Mouse (Mus musculus) heart, embryonic 16.5 days (tissue): Measurements from ENCODE around the gene Fam43b. TPM values are rescaled to one million over a fixed set of nuclear protein-coding genes. Genes with fewer than 3 reads are reported as not detected.

Experiments
- ATAC-seq: fragments of 200-750 bp; cut with Nextera tagmentation; replicated peaks from 2 replicates; pipeline ENCODE4 v1.8.0; 2017; ENCODE audit warnings: moderate number of reproducible peaks; ENCODE audit not compliant: insufficient read depth, low FRiP score; ENCODE audit errors: extremely low read depth
- H3K27ac ChIP-seq: fragments of 300-500 bp; sonication (generic); 2 replicates; pipeline ENCODE4 v1.5.1; 2014; ENCODE audit warnings: mild to moderate bottlenecking, low read length, control low read depth, moderate library complexity
- H3K27me3 ChIP-seq: fragments of 300-500 bp; sonication (generic); 2 replicates; pipeline ENCODE4 v1.6.1; 2014; ENCODE audit warnings: low read length, mixed read lengths; ENCODE audit not compliant: control insufficient read depth, insufficient read depth
- H3K36me3 ChIP-seq: fragments of 300-500 bp; sonication (generic); 2 replicates; pipeline ENCODE4 v1.6.1; 2014; ENCODE audit not compliant: control insufficient read depth, insufficient read depth
- H3K4me1 ChIP-seq: fragments of 300-500 bp; sonication (generic); 2 replicates; pipeline ENCODE4 v1.6.1; 2014; ENCODE audit warnings: low read length, mixed read lengths; ENCODE audit not compliant: control insufficient read depth, insufficient read depth
- H3K4me2 ChIP-seq: fragments of 300-500 bp; sonication (generic); 2 replicates; pipeline ENCODE4 v1.6.1; 2014; ENCODE audit warnings: low read depth, mild to moderate bottlenecking, control low read depth, low read length
- H3K4me3 ChIP-seq: fragments of 300-500 bp; sonication (generic); 2 replicates; pipeline ENCODE4 v1.5.1; 2014; ENCODE audit warnings: mild to moderate bottlenecking, control low read depth, low read length
- H3K9ac ChIP-seq: fragments of 300-500 bp; sonication (generic); 2 replicates; pipeline ENCODE4 v1.6.1; 2014; ENCODE audit warnings: low read length, control low read depth
- H3K9me3 ChIP-seq: fragments of 300-500 bp; sonication (generic); replicated peaks from 2 replicates; pipeline ENCODE4 v1.6.1; 2016; ENCODE audit warnings: low read length; ENCODE audit not compliant: control insufficient read depth
- WGBS: fragments of 180-500 bp; shearing (Covaris S2); extraction: QIAGEN DNeasy Blood & Tissue Kit; methylation state at CpG from one replicate; pipeline ENCODE4 v1.1.7; 2014; 5-methylcytosine and 5-hydroxymethylcytosine counted together
- polyA plus RNA-seq: library from polyadenylated mRNA; unstranded; fragments of >200 nt; fragmentation: Nextera tagmentation; extraction: Ambion mirVana; gene quantifications from 2 replicates; pipeline ENCODE4 v1.2.1, GENCODE M21; 2015

Gene Fam43b
- polyA plus RNA-seq, 1 experiment from 2014 or later = 0.20 TPM

- H3K9ac ChIP-seq = no peak overlapping the region
- H3K27me3 ChIP-seq = peaks cover 9% of the 10 kb centered on the region
- H3K4me2 ChIP-seq = no peak overlapping the region
- H3K27ac ChIP-seq = no peak overlapping the region
- no peaks in the 10 kb centered on the region for H3K4me1 ChIP-seq
- 74% methylated on average over 6 of the region's 6 CpGs for WGBS
- 0 out of 2 replicates have a peak, but pooled peaks cover 3% of the 10 kb centered on the region for H3K9me3 ChIP-seq
- no peak for ATAC-seq
- no peak overlapping the region for H3K4me3 ChIP-seq
- no peaks in the 10 kb centered on the region for H3K36me3 ChIP-seq
Measured at GRCm38 (mm10) chr4:138425028-138425427, 28.7 kb upstream of the Fam43b start.

- Histone ChIP-seq H3K27me3 (peaks cover 25% of the 10 kb centered on the region), H3K9me3 (0 out of 2 replicates have a peak, but pooled peaks cover 3% of the 10 kb centered on the region), H3K4me2 (no peak overlapping the region), H3K4me3 (no peak overlapping the region), H3K27ac (no peak overlapping the region), H3K9ac (no peak overlapping the region), H3K4me1 (peaks cover 6% of the 10 kb centered on the region), H3K36me3 (no peaks in the 10 kb centered on the region)
- 52% methylated on average over 11 of the region's 11 CpGs for WGBS
- ATAC-seq = no peak
Measured at GRCm38 (mm10) chr4:138418340-138418957, 22.1 kb upstream of the Fam43b start.

DNA sequence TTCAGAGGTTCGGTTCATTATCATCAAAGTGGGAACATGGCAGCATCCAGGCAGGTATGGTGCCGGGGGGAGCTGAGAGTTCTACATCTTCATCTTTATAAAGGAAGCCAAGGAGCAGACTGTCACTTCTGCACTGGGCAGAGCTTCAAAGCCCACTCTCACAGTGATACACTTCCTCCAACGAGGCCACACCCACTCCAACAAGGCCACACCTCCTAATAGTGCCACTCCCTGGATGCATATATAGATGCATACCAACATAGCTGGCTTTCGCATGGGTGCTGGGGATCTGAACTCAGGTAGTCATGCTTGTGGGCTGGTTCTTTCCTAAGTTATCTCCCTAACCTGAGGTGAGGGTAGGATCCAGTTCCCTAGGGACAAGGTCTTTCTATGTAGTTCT is 21.6 kb upstream of the Fam43b start:
- Histone ChIP-seq H3K27ac (no peak overlapping the region), H3K4me3 (no peak overlapping the region), H3K4me2 (no peak overlapping the region), H3K27me3 (peaks cover 25% of the 10 kb centered on the region), H3K9ac (no peak overlapping the region), H3K4me1 (peaks cover 6% of the 10 kb centered on the region), H3K9me3 (no peaks in the 10 kb centered on the region), H3K36me3 (no peaks in the 10 kb centered on the region)
- ATAC-seq = no peak
- 79% methylated on average over 4 of the region's 4 CpGs for WGBS

DNA sequence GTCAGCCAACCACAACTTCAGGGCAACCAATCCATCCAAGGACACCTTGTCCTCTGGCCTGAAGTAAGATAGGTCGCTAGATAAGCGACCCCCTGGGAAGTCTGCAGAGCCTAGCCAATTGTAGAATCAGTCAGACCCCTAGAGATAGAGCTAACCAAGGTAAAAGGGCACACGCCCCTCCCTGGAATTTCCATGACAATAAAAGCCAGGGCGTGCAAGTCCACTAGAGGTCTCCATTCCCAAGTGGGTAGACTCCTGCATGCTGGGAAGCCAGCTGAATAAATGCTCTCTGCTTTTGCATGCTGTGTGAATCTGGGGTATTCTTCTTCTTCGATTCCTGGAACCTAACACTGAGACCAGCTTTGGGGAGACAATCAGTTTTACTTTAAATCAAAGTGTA is 20.1 kb upstream of the Fam43b start:
- H3K27me3 ChIP-seq = peaks cover 23% of the 10 kb centered on the region

GRCm38 (mm10) chr4:138415991-138416390 is 19.7 kb upstream of the Fam43b start:
- Histone ChIP-seq H3K4me3 (no peak overlapping the region), H3K9me3 (no peaks in the 10 kb centered on the region), H3K27me3 (peaks cover 21% of the 10 kb centered on the region), H3K27ac (no peak overlapping the region), H3K9ac (no peak overlapping the region), H3K4me2 (no peak overlapping the region), H3K4me1 (peaks cover 6% of the 10 kb centered on the region), H3K36me3 (no peaks in the 10 kb centered on the region)
- no peak for ATAC-seq
- 72% methylated on average over 3 of the region's 3 CpGs for WGBS

More for the DNA sequence above, 20.1 kb upstream of the Fam43b start:
- Histone ChIP-seq H3K9me3 (no peaks in the 10 kb centered on the region), H3K4me3 (no peak overlapping the region), H3K36me3 (no peaks in the 10 kb centered on the region), H3K27ac (no peak overlapping the region), H3K4me1 (peaks cover 6% of the 10 kb centered on the region), H3K9ac (no peak overlapping the region), H3K4me2 (no peak overlapping the region)
- WGBS = 53% methylated on average over 5 of the region's 5 CpGs
- ATAC-seq = no peak

- Histone ChIP-seq H3K4me3 (no peak overlapping the region), H3K9me3 (no peaks in the 10 kb centered on the region), H3K4me1 (peaks cover 6% of the 10 kb centered on the region), H3K27me3 (peaks cover 18% of the 10 kb centered on the region), H3K4me2 (no peak overlapping the region), H3K9ac (no peak overlapping the region), H3K27ac (no peak overlapping the region; the same call in 1 of the 2 replicates), H3K36me3 (no peaks in the 10 kb centered on the region)
- ATAC-seq = peak; percentile 28; the same call in 1 of the 2 replicates
- WGBS = 9% methylated on average over 5 of the region's 6 CpGs
Measured at GRCm38 (mm10) chr4:138414725-138415124, 18.4 kb upstream of the Fam43b start.

DNA sequence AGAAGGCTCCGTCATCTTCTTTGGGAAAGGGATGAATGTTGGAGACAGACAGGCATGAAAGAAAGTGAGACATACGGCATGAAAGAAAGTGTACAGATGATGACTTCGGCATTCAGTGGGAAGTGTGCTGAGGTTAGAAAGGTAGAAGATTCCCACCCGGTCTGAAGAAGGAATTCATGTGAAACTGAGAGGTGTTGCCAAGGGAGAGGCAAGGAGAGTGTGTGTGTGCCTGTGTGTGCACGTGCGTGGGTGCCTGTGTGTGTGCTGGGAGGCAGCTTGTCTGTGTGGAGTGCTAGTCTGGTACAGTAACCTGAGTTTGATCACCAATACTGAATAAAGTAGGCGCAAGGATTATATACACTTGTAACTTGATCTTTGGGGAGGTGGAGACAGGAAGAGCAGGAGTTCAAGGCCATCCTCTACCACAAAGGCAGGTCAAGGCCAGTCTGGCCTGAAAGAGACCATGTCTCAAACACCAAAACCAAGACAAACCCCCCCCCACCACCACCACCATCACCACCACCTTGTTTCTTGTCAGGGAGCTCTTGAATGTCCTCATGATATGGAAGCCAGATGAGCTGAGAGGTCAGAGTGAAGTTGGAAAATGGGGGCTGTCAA is 15.3 kb upstream of the Fam43b start:
- no peak for ATAC-seq
- no peak overlapping the region for H3K4me2 ChIP-seq
- peaks cover 6% of the 10 kb centered on the region for H3K4me1 ChIP-seq
- no peaks in the 10 kb centered on the region for H3K36me3 ChIP-seq
- no peaks in the 10 kb centered on the region for H3K9me3 ChIP-seq
- WGBS = 52% methylated on average over 7 of the region's 7 CpGs
- H3K27me3 ChIP-seq = peaks cover 10% of the 10 kb centered on the region
- H3K9ac ChIP-seq = no peak overlapping the region
- no peak overlapping the region for H3K4me3 ChIP-seq
- no peak overlapping the region for H3K27ac ChIP-seq

DNA sequence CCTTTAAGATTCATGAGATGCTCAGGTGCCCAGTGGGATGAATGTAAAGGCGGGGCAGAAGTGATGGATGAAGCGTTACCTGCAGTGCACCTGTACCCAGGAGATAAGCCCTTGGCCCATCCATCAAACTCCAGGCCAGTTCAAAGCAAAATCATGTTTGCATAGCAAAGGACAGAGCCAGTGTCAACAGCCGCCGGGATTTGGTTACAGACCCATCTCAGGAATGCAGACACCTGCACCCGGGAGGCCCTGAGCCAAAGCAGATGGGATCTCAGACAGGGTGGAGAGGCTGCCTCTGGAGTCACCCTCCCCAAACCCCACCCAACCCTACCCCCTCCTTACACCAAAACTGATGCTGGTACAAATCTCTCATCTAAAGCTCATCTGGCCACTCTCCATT is 14.7 kb upstream of the Fam43b start:
- no peaks in the 10 kb centered on the region for H3K9me3 ChIP-seq
- H3K4me1 ChIP-seq = peaks cover 6% of the 10 kb centered on the region
- H3K9ac ChIP-seq = no peak overlapping the region
- no peaks in the 10 kb centered on the region for H3K36me3 ChIP-seq
- WGBS = 12% methylated on average over 5 of the region's 5 CpGs
- H3K4me3 ChIP-seq = no peak overlapping the region
- H3K4me2 ChIP-seq = no peak overlapping the region
- H3K27me3 ChIP-seq = peaks cover 10% of the 10 kb centered on the region
- H3K27ac ChIP-seq = no peak overlapping the region
- ATAC-seq = no peak

GRCm38 (mm10) chr4:138407479-138408194 is 11.3 kb upstream of the Fam43b start:
- Histone ChIP-seq H3K36me3 (no peaks in the 10 kb centered on the region), H3K9me3 (no peaks in the 10 kb centered on the region), H3K9ac (no peak overlapping the region), H3K4me3 (no peak overlapping the region), H3K4me1 (no peaks in the 10 kb centered on the region), H3K27me3 (peaks cover 5% of the 10 kb centered on the region), H3K4me2 (no peak overlapping the region), H3K27ac (no peak overlapping the region)
- no peak for ATAC-seq
- 53% methylated on average over 12 of the region's 13 CpGs for WGBS
